Mouse (Mus musculus): ENCODE measurements around the gene Cfp.

DNA sequence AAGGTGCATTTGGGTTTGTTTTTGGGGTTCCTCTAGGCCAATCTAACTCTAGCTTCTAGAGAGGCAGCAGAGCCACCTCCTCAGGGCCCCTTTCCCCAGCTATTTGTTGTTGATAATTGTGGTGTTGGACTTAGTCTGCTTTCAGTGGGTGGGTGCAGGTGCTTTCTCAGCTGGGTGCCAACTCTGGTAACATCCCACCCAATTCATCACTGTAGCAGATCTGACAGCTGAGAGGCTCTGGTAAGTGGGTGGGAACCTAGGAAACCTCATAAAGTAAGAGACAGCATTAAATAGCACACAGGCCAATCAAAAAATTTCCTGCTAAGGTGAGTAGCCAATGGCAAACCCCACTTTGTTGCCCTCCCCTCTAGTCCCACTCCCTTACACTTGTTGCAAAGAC lies 6.4 kb downstream of the Cfp start:
- TF ChIP-seq GATA1 (IDR thresholded peaks at IDR 0.05; ENCODE audit: borderline replicate concordance, low read length) (no peak), FLI1 (IDR thresholded peaks at IDR 0.05; ENCODE audit: low read length) (no peak)
